Mouse (Mus musculus): Measurements from ENCODE around the gene Tnfsf13. TPM values are rescaled to one million over a fixed set of nuclear protein-coding genes. Genes with fewer than 3 reads are reported as not detected.

Gene Tnfsf13
- polyA plus RNA-seq, 1 experiment = 21.3 TPM

GRCm38 (mm10) chr11:69715482-69715881, 29.9 kb upstream of the Tnfsf13 start:
- no peak overlapping the region for H3K4me3 ChIP-seq (replicated peaks; ENCODE audit: extremely low read depth, low read depth, low read length)
- peak; percentile 42 for DNase-seq
- TF ChIP-seq POLR2A (IDR thresholded peaks at IDR 0.05; ENCODE audit: borderline replicate concordance, extremely low read depth, low read depth, low read length) (no peak), CTCF (IDR thresholded peaks at IDR 0.05; ENCODE audit: insufficient read depth, low read length) (peak; percentile 61)
- H3K4me1 ChIP-seq (ENCODE audit: control insufficient read depth, insufficient read depth, low read length) = peaks cover 3% of the 10 kb centered on the region; the same call in 1 of the 2 replicates
- 59% methylated on average over 9 of the region's 9 CpGs for WGBS

GRCm38 (mm10) chr11:69714636-69715329, 29.2 kb upstream of the Tnfsf13 start:
- 73% methylated on average over 18 of the region's 18 CpGs for WGBS
- H3K4me3 ChIP-seq (replicated peaks; ENCODE audit: extremely low read depth, low read depth, low read length) = no peak overlapping the region
- TF ChIP-seq CTCF (IDR thresholded peaks at IDR 0.05; ENCODE audit: insufficient read depth, low read length) = no peak
- no peak for TF ChIP-seq POLR2A (IDR thresholded peaks at IDR 0.05; ENCODE audit: borderline replicate concordance, extremely low read depth, low read depth, low read length)
- no peak for DNase-seq
- H3K4me1 ChIP-seq (ENCODE audit: control insufficient read depth, insufficient read depth, low read length) = peaks cover 3% of the 10 kb centered on the region; the same call in 1 of the 2 replicates

GRCm38 (mm10) chr11:69712954-69713672, 27.5 kb upstream of the Tnfsf13 start:
- H3K4me1 ChIP-seq (ENCODE audit: control insufficient read depth, insufficient read depth, low read length) = peaks cover 3% of the 10 kb centered on the region; the same call in 1 of the 2 replicates
- TF ChIP-seq CTCF (IDR thresholded peaks at IDR 0.05; ENCODE audit: insufficient read depth, low read length) = no peak
- no peak for TF ChIP-seq POLR2A (IDR thresholded peaks at IDR 0.05; ENCODE audit: borderline replicate concordance, extremely low read depth, low read depth, low read length)
- DNase-seq = no peak
- H3K4me3 ChIP-seq (replicated peaks; ENCODE audit: extremely low read depth, low read depth, low read length) = no peak overlapping the region
- WGBS = 75% methylated on average over 20 of the region's 20 CpGs

- TF ChIP-seq CTCF (IDR thresholded peaks at IDR 0.05; ENCODE audit: insufficient read depth, low read length) (no peak), POLR2A (IDR thresholded peaks at IDR 0.05; ENCODE audit: borderline replicate concordance, extremely low read depth, low read depth, low read length) (no peak)
- no peak for DNase-seq
- peaks cover 3% of the 10 kb centered on the region; the same call in 1 of the 2 replicates for H3K4me1 ChIP-seq (ENCODE audit: control insufficient read depth, insufficient read depth, low read length)
- H3K4me3 ChIP-seq (replicated peaks; ENCODE audit: extremely low read depth, low read depth, low read length) = no peak overlapping the region
- 80% methylated on average over 2 of the region's 2 CpGs for WGBS
Observed at GRCm38 (mm10) chr11:69711082-69711481, 25.5 kb upstream of the Tnfsf13 start.

GRCm38 (mm10) chr11:69710470-69710869, 24.9 kb upstream of the Tnfsf13 start:
- TF ChIP-seq POLR2A (IDR thresholded peaks at IDR 0.05; ENCODE audit: borderline replicate concordance, extremely low read depth, low read depth, low read length) (no peak), CTCF (IDR thresholded peaks at IDR 0.05; ENCODE audit: insufficient read depth, low read length) (no peak)
- H3K4me3 ChIP-seq (replicated peaks; ENCODE audit: extremely low read depth, low read depth, low read length) = no peak overlapping the region
- H3K4me1 ChIP-seq (ENCODE audit: control insufficient read depth, insufficient read depth, low read length) = no peaks in the 10 kb centered on the region
- WGBS = 78% methylated on average over 3 of the region's 3 CpGs
- DNase-seq = no peak

GRCm38 (mm10) chr11:69709554-69710446, 24.2 kb upstream of the Tnfsf13 start:
- no peak for DNase-seq
- Histone ChIP-seq H3K4me3 (replicated peaks; ENCODE audit: extremely low read depth, low read depth, low read length) (no peak overlapping the region), H3K4me1 (ENCODE audit: control insufficient read depth, insufficient read depth, low read length) (no peaks in the 10 kb centered on the region)
- TF ChIP-seq CTCF (IDR thresholded peaks at IDR 0.05; ENCODE audit: insufficient read depth, low read length) = no peak
- TF ChIP-seq POLR2A (IDR thresholded peaks at IDR 0.05; ENCODE audit: borderline replicate concordance, extremely low read depth, low read depth, low read length) = no peak
- 59% methylated on average over 11 of the region's 11 CpGs for WGBS

- no peak for DNase-seq
- 71% methylated on average over 3 of the region's 3 CpGs for WGBS
- TF ChIP-seq POLR2A (IDR thresholded peaks at IDR 0.05; ENCODE audit: borderline replicate concordance, extremely low read depth, low read depth, low read length) = no peak
- TF ChIP-seq CTCF (IDR thresholded peaks at IDR 0.05; ENCODE audit: insufficient read depth, low read length) = no peak
- H3K4me1 ChIP-seq (ENCODE audit: control insufficient read depth, insufficient read depth, low read length) = no peaks in the 10 kb centered on the region
- H3K4me3 ChIP-seq (replicated peaks; ENCODE audit: extremely low read depth, low read depth, low read length) = no peak overlapping the region
Observed at GRCm38 (mm10) chr11:69708614-69709265, 23.2 kb upstream of the Tnfsf13 start.

- Histone ChIP-seq H3K4me1 (ENCODE audit: control insufficient read depth, insufficient read depth, low read length) (no peaks in the 10 kb centered on the region), H3K4me3 (replicated peaks; ENCODE audit: extremely low read depth, low read depth, low read length) (no peak overlapping the region)
- DNase-seq = no peak
- 90% methylated on average over 4 of the region's 4 CpGs for WGBS
- no peak for TF ChIP-seq POLR2A (IDR thresholded peaks at IDR 0.05; ENCODE audit: borderline replicate concordance, extremely low read depth, low read depth, low read length)
- no peak for TF ChIP-seq CTCF (IDR thresholded peaks at IDR 0.05; ENCODE audit: insufficient read depth, low read length)
Observed at GRCm38 (mm10) chr11:69707873-69708381, 22.3 kb upstream of the Tnfsf13 start.
